Mouse (Mus musculus) spleen, adult 2 months (tissue): ENCODE results near the gene Aldh9a1. TPM values are rescaled to one million over a fixed set of nuclear protein-coding genes. Genes with fewer than 3 reads are reported as not detected.

ENCODE experiments used
- DNase-seq, 2 experiments: peaks; one replicate each; pipeline versions ENCODE4 v3.0.0 to v3.0.0-alpha.2; 2012 to 2021; ENCODE audit warnings: low spot score in 2 of 2, low read depth in 1 of 2
- H3K27ac ChIP-seq: fragments of 200-500 bp; 2 replicates; pipeline ENCODE4 v1.5.1; 2012; ENCODE audit warnings: low read length, inconsistent platforms; ENCODE audit not compliant: insufficient read depth
- H3K27me3 ChIP-seq: fragments of 200-500 bp; 2 replicates; pipeline ENCODE4 v1.6.1; 2012; ENCODE audit warnings: mild to moderate bottlenecking, moderate library complexity, low read length, inconsistent platforms; ENCODE audit not compliant: control insufficient read depth, insufficient read depth
- H3K36me3 ChIP-seq: fragments of 200-500 bp; 2 replicates; pipeline ENCODE4 v1.6.1; 2012; ENCODE audit warnings: mild to moderate bottlenecking, low read length, inconsistent platforms; ENCODE audit not compliant: control insufficient read depth, insufficient read depth
- H3K4me1 ChIP-seq: fragments of 200-500 bp; 2 replicates; pipeline ENCODE4 v1.6.1; 2011; ENCODE audit warnings: inconsistent platforms; ENCODE audit not compliant: control insufficient read depth, insufficient read depth, insufficient read length
- H3K4me3 ChIP-seq: fragments of 200-500 bp; 2 replicates; pipeline ENCODE4 v1.5.1; 2011; ENCODE audit warnings: mild to moderate bottlenecking, inconsistent platforms; ENCODE audit not compliant: insufficient read depth, insufficient read length; ENCODE audit errors: extremely low read depth
- CTCF ChIP-seq: fragments of 200-500 bp; IDR thresholded peaks from 2 replicates; pipeline ENCODE4 v1.5.1; 2011; ENCODE audit warnings: mild to moderate bottlenecking, inconsistent platforms; ENCODE audit not compliant: insufficient read depth, insufficient read length, insufficient replicate concordance; ENCODE audit errors: extremely low read depth
- POLR2A ChIP-seq: fragments of 200-500 bp; IDR thresholded peaks from 2 replicates; pipeline ENCODE4 v1.6.1; 2011; ENCODE audit warnings: low read depth, low read length, inconsistent platforms
- WGBS: fragments of 180-500 bp; shearing (Covaris S2); methylation state at CpG from one replicate; pipeline ENCODE4 v1.1.7; 2018; 5-methylcytosine and 5-hydroxymethylcytosine counted together
- polyA plus RNA-seq: library from polyadenylated mRNA; depleted of rRNA; stranded (reverse); fragments of >200 nt; gene quantifications from 2 replicates; pipeline ENCODE4 v1.2.3, GENCODE M21; 2012

Gene Aldh9a1
- polyA plus RNA-seq, 1 experiment = 14.6 TPM

DNA sequence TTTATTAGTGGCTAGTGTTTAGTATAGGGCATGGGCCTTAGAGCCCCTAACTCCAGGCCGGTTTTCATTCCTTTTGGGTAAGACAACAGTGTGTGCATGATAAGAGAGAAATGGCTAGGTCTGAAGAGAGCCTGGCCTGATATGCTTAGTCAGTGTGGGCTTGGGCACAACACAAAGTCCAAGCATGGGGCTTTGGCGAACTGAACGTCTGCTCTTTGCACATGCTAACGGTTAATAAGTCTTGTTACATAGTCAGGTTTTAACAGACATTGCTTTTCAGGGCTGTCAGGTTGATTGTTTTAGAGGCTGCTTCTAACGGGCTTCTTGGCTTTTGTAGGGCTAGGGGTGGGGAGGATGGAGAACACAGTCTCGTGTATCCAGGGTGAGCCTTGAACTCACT lies 16.8 kb downstream of the Aldh9a1 start:
- H3K4me3 ChIP-seq = no peak overlapping the region
- no peaks in the 10 kb centered on the region for H3K4me1 ChIP-seq
- TF ChIP-seq POLR2A = no peak
- no peak for TF ChIP-seq CTCF
- no peaks in the 10 kb centered on the region for H3K27me3 ChIP-seq
- H3K36me3 ChIP-seq = peaks cover 24% of the 10 kb centered on the region
- no peak overlapping the region for H3K27ac ChIP-seq
- 93% methylated on average over 6 of the region's 6 CpGs for WGBS
- DNase-seq = no peak

DNA sequence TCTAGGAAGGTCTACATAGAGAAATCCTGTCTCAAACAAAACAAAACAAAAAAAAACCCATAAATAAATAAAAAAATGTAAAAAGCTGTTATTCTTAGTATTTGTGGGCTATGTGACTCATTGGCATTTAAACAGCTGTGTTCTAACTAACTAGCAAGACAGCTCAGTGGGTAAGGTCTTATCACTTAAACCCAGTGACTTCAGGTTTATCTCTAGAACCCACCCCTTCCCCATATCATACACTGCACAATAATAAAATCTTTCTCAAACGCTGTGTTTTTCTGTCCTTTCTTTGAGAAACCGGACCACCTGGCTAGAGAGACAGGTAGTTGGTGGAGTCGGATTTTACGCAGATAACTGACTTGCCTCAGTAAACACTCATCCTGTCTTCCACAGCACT lies 18.2 kb downstream of the Aldh9a1 start:
- TF ChIP-seq CTCF (no peak), POLR2A (no peak)
- no peaks in the 10 kb centered on the region for H3K4me1 ChIP-seq
- H3K36me3 ChIP-seq = peaks cover 23% of the 10 kb centered on the region
- DNase-seq = no peak
- H3K27me3 ChIP-seq = no peaks in the 10 kb centered on the region
- no peak overlapping the region for H3K27ac ChIP-seq
- no peak overlapping the region for H3K4me3 ChIP-seq
- 86% methylated on average over 4 of the region's 4 CpGs for WGBS

DNA sequence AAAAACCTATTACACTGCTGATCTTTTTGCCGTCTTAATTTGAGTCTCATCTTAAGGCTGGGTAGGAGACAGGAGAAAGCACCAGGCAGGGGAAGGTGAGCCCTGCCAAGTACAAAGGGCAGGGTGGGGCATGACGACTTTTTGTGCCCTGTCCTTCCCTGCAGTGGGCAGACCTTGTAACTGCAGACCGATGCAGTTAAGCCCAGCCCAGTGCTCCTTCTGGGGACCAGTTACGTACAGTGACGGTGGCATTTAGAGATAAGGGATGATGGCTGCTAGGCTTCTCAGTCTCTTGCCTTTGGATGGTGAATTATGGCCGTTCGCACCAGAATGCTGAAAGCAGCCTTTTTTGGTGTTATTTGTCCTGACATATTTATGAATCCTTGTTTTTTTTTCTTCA lies 18.7 kb downstream of the Aldh9a1 start:
- DNase-seq = no peak

DNA sequence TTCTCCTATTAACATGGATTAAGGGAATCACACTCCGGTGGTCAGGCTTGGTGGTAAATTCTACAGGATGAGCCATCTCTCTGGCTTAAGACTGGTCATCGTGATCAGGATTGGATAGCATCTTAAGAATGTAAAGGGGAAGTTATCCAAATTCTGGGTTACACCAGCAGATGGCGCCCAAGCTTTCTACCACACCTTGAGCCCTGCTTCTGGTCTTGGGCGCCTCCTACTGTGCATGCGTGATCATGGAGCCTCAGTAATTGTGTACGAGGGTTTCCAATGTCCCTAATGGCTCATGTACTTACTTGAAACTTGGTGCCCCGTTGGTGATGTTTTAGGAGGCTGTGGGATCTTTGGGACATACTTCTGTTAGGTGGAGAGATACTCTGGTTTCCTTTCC lies 20.1 kb downstream of the Aldh9a1 start:
- Histone ChIP-seq H3K36me3 (peaks cover 14% of the 10 kb centered on the region), H3K27ac (no peak overlapping the region)
- DNase-seq = peak; percentile 79 to 89

More for the DNA sequence above, 18.7 kb downstream of the Aldh9a1 start:
- peaks cover 21% of the 10 kb centered on the region for H3K36me3 ChIP-seq
- TF ChIP-seq POLR2A (no peak), CTCF (no peak)
- H3K4me1 ChIP-seq = no peaks in the 10 kb centered on the region
- H3K4me3 ChIP-seq = no peak overlapping the region
- 82% methylated on average over 7 of the region's 7 CpGs for WGBS
- no peaks in the 10 kb centered on the region for H3K27me3 ChIP-seq
- no peak overlapping the region for H3K27ac ChIP-seq

DNA sequence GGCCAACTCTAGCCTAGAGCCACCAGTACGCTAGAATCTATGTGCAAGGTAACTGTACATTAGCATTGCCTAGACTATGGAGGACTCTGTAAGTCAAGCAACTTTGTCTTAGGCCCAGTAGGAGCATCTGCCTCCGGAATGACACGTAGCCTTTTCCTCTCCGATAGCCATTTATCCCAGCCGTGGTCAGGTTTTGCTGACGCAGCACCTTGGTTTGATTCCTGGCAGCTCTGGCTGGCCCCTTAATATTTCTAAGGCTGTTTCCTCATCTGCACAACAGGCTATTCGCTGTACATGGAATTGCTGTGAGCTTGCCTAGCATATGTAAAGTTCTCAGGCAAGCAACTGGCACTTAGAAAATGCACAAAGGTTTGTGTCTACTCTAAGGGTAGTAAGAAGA lies 22.9 kb downstream of the Aldh9a1 start:
- H3K36me3 ChIP-seq = no peaks in the 10 kb centered on the region
- H3K4me3 ChIP-seq = no peak overlapping the region
- TF ChIP-seq CTCF (no peak), POLR2A (no peak)
- no peak overlapping the region for H3K27ac ChIP-seq
- no peak for DNase-seq
- H3K27me3 ChIP-seq = no peaks in the 10 kb centered on the region
- no peaks in the 10 kb centered on the region; the same call in 1 of the 2 replicates for H3K4me1 ChIP-seq
- 95% methylated on average over 7 of the region's 7 CpGs for WGBS

More for the DNA sequence above, 20.1 kb downstream of the Aldh9a1 start:
- TF ChIP-seq POLR2A (no peak), CTCF (peak; percentile 98)
- Histone ChIP-seq H3K4me1 (no peaks in the 10 kb centered on the region; the same call in 1 of the 2 replicates), H3K4me3 (no peak overlapping the region), H3K27me3 (no peaks in the 10 kb centered on the region)
- WGBS = 7% methylated on average over 7 of the region's 7 CpGs

DNA sequence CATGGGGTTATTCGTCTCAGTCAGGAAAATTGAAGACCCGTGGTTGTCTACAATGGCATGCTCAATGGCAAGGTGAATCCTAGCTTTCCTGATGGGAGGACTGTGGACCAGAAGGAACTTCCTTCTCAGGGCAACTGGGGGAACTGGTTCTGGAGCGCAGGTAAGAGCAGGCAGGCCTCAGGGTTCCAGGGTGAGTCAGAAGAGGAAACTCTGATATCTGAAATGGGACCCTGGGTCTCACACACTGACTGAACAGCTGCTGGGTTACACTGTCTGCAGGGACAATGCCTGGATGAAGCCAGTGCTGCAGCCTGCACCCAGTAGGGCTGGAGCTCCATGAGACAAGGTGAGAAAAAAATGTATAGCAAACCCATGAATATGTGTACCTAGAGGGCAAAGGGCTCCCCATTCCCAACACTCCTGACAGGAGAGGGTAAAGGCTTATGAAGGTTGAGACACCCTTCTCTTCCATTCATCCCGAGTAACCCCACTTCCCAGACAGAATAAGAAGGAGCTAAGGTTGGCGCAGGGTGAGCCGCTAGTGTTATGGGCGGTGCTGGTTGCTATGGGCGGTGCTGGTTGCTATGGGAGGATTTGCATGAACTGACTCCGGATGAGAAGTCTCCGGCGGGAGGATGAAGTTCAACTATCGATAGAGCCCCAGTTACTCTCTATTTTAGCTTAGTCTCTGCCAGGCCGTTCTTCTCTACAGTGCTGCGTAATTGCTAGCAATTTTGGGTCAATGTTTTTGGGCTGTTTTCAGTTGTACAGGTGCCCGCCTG lies 24.4 kb downstream of the Aldh9a1 start:
- WGBS = 51% methylated on average over 15 of the region's 15 CpGs

DNA sequence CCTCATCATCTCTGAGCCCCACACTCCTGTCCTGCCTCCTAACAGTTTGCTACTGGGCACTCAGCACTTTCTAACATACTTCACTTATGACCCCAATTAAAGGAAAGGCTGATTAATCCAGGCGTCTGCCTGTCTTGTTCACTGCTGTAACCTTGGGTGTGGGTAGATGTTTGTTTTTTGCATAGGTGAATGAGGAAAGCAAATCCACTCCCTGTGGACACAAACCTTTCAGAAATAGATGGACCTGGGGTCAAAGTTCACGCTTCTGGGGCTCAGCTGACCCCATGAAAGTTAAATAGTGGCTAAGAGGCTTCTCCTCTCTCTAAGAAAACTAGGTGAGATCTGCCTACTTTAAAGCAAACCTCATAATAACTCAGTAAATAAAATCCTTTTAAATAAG lies 25.2 kb downstream of the Aldh9a1 start:
- no peak for DNase-seq
- 90% methylated on average over 2 of the region's 2 CpGs for WGBS
- TF ChIP-seq CTCF (no peak), POLR2A (no peak)
- no peak overlapping the region for H3K27ac ChIP-seq
- no peaks in the 10 kb centered on the region; the same call in 1 of the 2 replicates for H3K4me1 ChIP-seq
- H3K4me3 ChIP-seq = peak overlapping the region; percentile 22; the same call in 1 of the 2 replicates
- no peaks in the 10 kb centered on the region for H3K36me3 ChIP-seq
- no peaks in the 10 kb centered on the region for H3K27me3 ChIP-seq

More for the DNA sequence above, 24.4 kb downstream of the Aldh9a1 start:
- Histone ChIP-seq H3K36me3 (no peaks in the 10 kb centered on the region), H3K27me3 (no peaks in the 10 kb centered on the region), H3K27ac (no peak overlapping the region), H3K4me1 (no peaks in the 10 kb centered on the region; the same call in 1 of the 2 replicates), H3K4me3 (peak overlapping the region; percentile 22; the same call in 1 of the 2 replicates)
- DNase-seq = peak; percentile 41 to 81
- TF ChIP-seq POLR2A = no peak
- TF ChIP-seq CTCF = no peak
